Mouse (Mus musculus) small intestine, adult 10 weeks (tissue): Measurements from ENCODE around the gene Vps39. TPM values are rescaled to one million over a fixed set of nuclear protein-coding genes. Genes with fewer than 3 reads are reported as not detected.

Experiments used
- polyA plus RNA-seq: library from polyadenylated mRNA; stranded (reverse); fragments of 350-450 nt; fragmentation: Illumina TruSeq; extraction: RNeasy Lipid Tissue Mini Kit (QIAGEN cat#74804); gene quantifications from one replicate; pipeline ENCODE4 v1.2.3, GENCODE M21; 2014; ENCODE audit warnings: low replicate concordance

Vps39 gene
- polyA plus RNA-seq = 18.8 TPM

DNA sequence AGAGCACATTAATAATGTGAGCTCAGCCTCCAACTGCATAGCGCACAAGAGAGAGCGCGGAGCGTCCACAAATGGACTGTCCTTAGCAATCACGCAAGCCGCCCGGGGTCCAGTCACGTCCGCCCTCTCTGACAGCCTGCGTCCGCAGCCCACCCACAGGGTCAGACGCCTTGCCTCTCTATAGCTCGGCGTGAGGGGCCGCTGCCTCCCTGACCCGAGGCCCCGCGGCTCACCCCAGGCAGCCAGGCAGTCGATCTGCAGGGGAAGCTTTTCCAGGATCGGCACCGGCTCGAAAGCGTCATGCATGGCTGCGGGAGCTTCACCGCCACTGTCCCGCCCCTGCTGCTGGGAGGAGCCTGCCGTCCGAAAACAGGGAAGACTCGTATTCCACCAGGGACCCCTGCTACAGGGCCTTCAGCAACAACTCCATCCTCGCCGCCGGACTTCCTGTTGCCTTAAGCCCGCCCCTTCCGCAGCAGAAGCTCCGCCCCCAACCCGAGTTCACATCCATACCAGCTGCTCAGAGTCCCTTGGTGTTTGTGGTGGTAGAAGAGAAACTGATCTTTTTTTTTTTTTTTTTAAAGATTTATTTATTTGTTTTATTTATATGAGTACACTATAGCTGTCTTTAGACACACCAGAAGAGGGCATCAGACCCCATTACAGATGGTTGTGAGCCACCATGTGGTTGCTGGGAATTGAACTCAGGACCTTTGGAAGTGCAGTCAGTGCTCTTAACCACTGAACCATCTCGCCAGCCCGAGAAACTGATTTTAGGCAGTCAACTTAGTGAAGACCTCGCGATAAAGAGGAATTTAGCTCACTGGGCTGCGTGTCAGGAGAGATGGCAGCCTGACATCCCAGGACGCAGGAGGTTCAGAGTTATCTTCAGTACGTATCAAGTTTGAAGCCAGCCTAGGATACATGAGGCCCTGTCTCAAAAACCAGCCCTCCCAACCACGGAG, at the start of gene Vps39:
Gene Vps39, minus strand, starts transcription at position 456 of the 965 bp plus-strand sequence.

DNA sequence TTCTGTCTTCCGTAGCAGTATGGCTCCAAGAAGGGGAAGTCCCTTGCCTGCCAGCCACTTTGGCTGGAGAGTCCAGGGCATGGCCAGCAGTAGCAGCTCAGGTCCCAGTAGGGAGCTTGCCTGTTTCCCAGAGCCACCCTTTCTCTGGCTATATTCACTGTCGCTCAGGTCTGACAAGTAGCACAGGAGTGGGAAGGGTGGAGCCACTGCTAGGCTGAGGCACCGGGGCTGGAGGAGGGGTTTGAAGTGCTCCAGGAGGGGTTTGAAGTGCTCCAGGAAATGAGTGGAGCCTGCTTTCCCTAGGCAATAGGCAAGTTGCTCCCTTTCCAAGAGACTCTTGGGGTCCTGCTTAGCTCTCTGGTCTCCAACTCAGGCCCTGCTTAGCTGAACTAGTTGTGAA, 39.0 kb downstream of the Vps39 start, which contains the start of gene Pla2g4f:
Gene Pla2g4f, minus strand, starts transcription at position 190 of the 400 bp plus-strand sequence.

DNA sequence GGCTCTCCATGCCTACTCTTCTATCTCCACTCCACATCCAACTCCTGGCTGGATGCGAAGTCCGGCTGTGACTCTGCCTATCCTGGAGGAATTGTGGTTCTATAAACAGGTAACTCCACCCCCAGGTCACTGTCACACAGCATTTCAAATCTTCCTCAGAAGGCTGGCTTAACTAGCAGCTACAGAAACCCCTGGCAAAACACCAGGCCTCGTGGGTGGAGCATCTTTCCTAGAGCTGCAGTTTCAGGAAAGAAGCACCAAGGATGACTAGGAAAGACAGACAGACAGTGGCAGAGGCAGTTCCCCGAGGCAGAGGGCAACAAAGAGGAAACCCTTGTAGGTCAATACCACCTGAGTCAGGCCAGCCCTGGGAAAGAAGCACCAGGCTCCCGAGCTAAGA, 63.9 kb downstream of the Vps39 start, which contains the start of gene Pla2g4d:
Gene Pla2g4d, minus strand, starts transcription at position 203 of the 400 bp plus-strand sequence.

Other genes starting within 250 kb of the Vps39 start
- 19.8 TPM for gene Ehd4, start 198.5 kb downstream of the Vps39 start, polyA plus RNA-seq
- not detected for gene Pla2g4e, start 107.8 kb downstream of the Vps39 start, polyA plus RNA-seq
- gene Pla2g4d, start 63.9 kb downstream of the Vps39 start, polyA plus RNA-seq = not detected
- not detected for gene Pla2g4f, start 39.0 kb downstream of the Vps39 start, polyA plus RNA-seq
- 55.0 TPM for gene Ganc, start 50.8 kb upstream of the Vps39 start, polyA plus RNA-seq
- gene Tmem87a, start 51.0 kb upstream of the Vps39 start, polyA plus RNA-seq = 65.8 TPM
- gene Capn3, start 102.9 kb upstream of the Vps39 start, polyA plus RNA-seq = 2.0 TPM
- 58.1 TPM for gene Zfp106, start 210.7 kb upstream of the Vps39 start, polyA plus RNA-seq
- gene Snap23, start 214.5 kb upstream of the Vps39 start, polyA plus RNA-seq = 132 TPM